In genomic region chr10:25268476-25269351, GRCm38 (mm10) we compare ENCODE assay signal across 8 mouse cellular contexts. TPM values are rescaled to one million over a fixed set of nuclear protein-coding genes. Genes with fewer than 3 reads are reported as not detected.
DNase-seq lines count a peak whose midpoint lies in the region; ATAC-seq and TF ChIP-seq lines count a peak whose summit lies in the region.

No protein-coding gene starts in this region.

- no peaks in the 10 kb centered on the region for H3K36me3 ChIP-seq in limb, embryonic 14.5 days (ENCODE audit: control insufficient read depth, insufficient read depth, low read length)
- no peaks in the 10 kb centered on the region for H3K36me3 ChIP-seq in neural tube, embryonic 13.5 days

- TF ChIP-seq POLR2A in limb, embryonic 14.5 days (IDR thresholded peaks at IDR 0.05; ENCODE audit: borderline replicate concordance, extremely low read depth, insufficient read depth, insufficient read length): no peak

- peak; percentile 11 to 37 for DNase-seq in frontal cortex, postnatal 36 days (ENCODE audit: low spot score in 2 of 2)
- DNase-seq in frontal cortex, postnatal 10 days (ENCODE audit: low spot score in 2 of 2): no peak
- peak; percentile 70 for DNase-seq in CD4-positive, CD25-positive, alpha-beta regulatory T cell, adult 2 months (ENCODE audit: low read depth, low spot score)
- peak; percentile 82 for DNase-seq in embryo, embryonic 11 days
- peak; percentile 86 for DNase-seq in limb, embryonic 14.5 days (ENCODE audit: low spot score)
- DNase-seq in cerebellum, adult 11 months: no peak

- H3K4me2 ChIP-seq in limb, embryonic 14.5 days (replicated peaks; ENCODE audit: low read depth, low read length, severe bottlenecking): no peak overlapping the region
- H3K4me2 ChIP-seq in neural tube, embryonic 13.5 days: no peak overlapping the region

- ATAC-seq in hematopoietic stem cell, adult 5-6 weeks (replicated peaks in 1 of 2; ENCODE audit: insufficient read depth in 1 of 2, low FRiP score in 2 of 2, low TSS enrichment in 1 of 2, low read depth in 1 of 2, poor library complexity in 2 of 2, severe bottlenecking in 2 of 2): peak; percentile 75 to 85
- peak; percentile 64; the same call in 1 of the 2 replicates for ATAC-seq in limb, embryonic 14.5 days (ENCODE audit: low FRiP score, low read depth)
- ATAC-seq in neural tube, embryonic 13.5 days (ENCODE audit: low read depth): peak; percentile 85

- no peak overlapping the region for H3K9ac ChIP-seq in limb, embryonic 14.5 days (ENCODE audit: low read depth, low read length, severe bottlenecking)
- no peak overlapping the region for H3K9ac ChIP-seq in neural tube, embryonic 13.5 days

- WGBS in limb, embryonic 14.5 days: 45% methylated on average over 18 of the region's 18 CpGs
- 50% methylated on average over 18 of the region's 18 CpGs for WGBS in neural tube, embryonic 13.5 days

- no peak overlapping the region for H3K27ac ChIP-seq in limb, embryonic 14.5 days (replicated peaks; ENCODE audit: low read depth, low read length)
- H3K27ac ChIP-seq in neural tube, embryonic 13.5 days (replicated peaks): no peak overlapping the region

- H3K9me3 ChIP-seq in limb, embryonic 14.5 days (ENCODE audit: control insufficient read depth, low read length): no peaks in the 10 kb centered on the region
- H3K9me3 ChIP-seq in neural tube, embryonic 13.5 days: no peaks in the 10 kb centered on the region

- 0 out of 2 replicates have a peak, but pooled peaks cover 4% of the 10 kb centered on the region for H3K4me1 ChIP-seq in limb, embryonic 14.5 days (ENCODE audit: control insufficient read depth, insufficient read depth, low read length)
- H3K4me1 ChIP-seq in neural tube, embryonic 13.5 days (replicated peaks): no peaks in the 10 kb centered on the region

- H3K27me3 ChIP-seq in limb, embryonic 14.5 days (ENCODE audit: control insufficient read depth, insufficient read depth, low read length): no peaks in the 10 kb centered on the region
- H3K27me3 ChIP-seq in neural tube, embryonic 13.5 days: no peaks in the 10 kb centered on the region

- H3K4me3 ChIP-seq in limb, embryonic 14.5 days (replicated peaks; ENCODE audit: low read length): no peak overlapping the region
- no peak overlapping the region for H3K4me3 ChIP-seq in neural tube, embryonic 13.5 days

RNA-seq across cellular contexts. Expression of gene Akap7, which starts 39.0 kb away (rescaled TPM):
- total RNA-seq in hematopoietic stem cell, adult 5-6 weeks (2017): 64.8 and 86.1 TPM in 2 replicates
- 14.1 and 20.9 TPM in 2 replicates for polyA plus RNA-seq in limb, embryonic 14.5 days (2012; rRNA removed)
- 17.6 and 20.0 TPM in 2 replicates for polyA plus RNA-seq in limb, embryonic 14.5 days (2014; fragmentation: Nextera tagmentation; extraction: Ambion mirVana)
- 30.3 and 33.5 TPM in 2 replicates for polyA plus RNA-seq in neural tube, embryonic 13.5 days (2015; fragmentation: Nextera tagmentation; extraction: Ambion mirVana)

Comparison
In these comparisons a context has a peak if more than half of its experiments do, and no peak if none do; other contexts are left out.
1. DNase-seq: peak in frontal cortex, postnatal 36 days (2 of 2), CD4-positive, CD25-positive, alpha-beta regulatory T cell, adult 2 months (single experiment), embryo, embryonic 11 days (single experiment) and limb, embryonic 14.5 days (single experiment); none in frontal cortex, postnatal 10 days (0 of 2) and cerebellum, adult 11 months (single experiment).
2. Peak in every context shown above with its lines, with median percentiles within 50 percentile points of each other: ATAC-seq.